Mouse (Mus musculus): ENCODE data around the gene Gpatch8. TPM values are rescaled to one million over a fixed set of nuclear protein-coding genes. Genes with fewer than 3 reads are reported as not detected.

The Gpatch8 gene
- polyA plus RNA-seq, 1 experiment from 2014 or later, result 42.5 TPM

- H3K4me2 ChIP-seq, result peak overlapping the region; percentile 91
- WGBS, result under 1% methylated on average over 39 of the region's 40 CpGs
- peaks cover 7% of the 10 kb centered on the region for H3K27me3 ChIP-seq (ENCODE audit: control insufficient read depth, insufficient read depth, low read length)
- H3K4me1 ChIP-seq (ENCODE audit: control insufficient read depth, insufficient read depth, low read length), result peaks cover 8% of the 10 kb centered on the region
- peak; percentile 99 for DNase-seq (ENCODE audit: low spot score, missing footprints)
- peak overlapping the region; percentile 42 for H3K4me3 ChIP-seq (ENCODE audit: low read depth, low read length)
- peak; percentile 93 for ATAC-seq (ENCODE audit: low FRiP score)
- no peak overlapping the region for H3K27ac ChIP-seq (ENCODE audit: low read depth, low read length)
- no peaks in the 10 kb centered on the region for H3K9me3 ChIP-seq (ENCODE audit: control insufficient read depth, low read length)
- peak overlapping the region; percentile 51 for H3K9ac ChIP-seq (ENCODE audit: low read length)
- H3K36me3 ChIP-seq (ENCODE audit: control insufficient read depth, insufficient read depth, low read length), result no peaks in the 10 kb centered on the region
Measured at GRCm38 (mm10) chr11:102455740-102456396, 100.3 kb downstream of the Gpatch8 start.

GRCm38 (mm10) chr11:102453131-102453530 is 103.1 kb downstream of the Gpatch8 start:
- ATAC-seq (ENCODE audit: low FRiP score) (no peak), DNase-seq (ENCODE audit: low spot score, missing footprints) (peak; percentile 78)
- no peaks in the 10 kb centered on the region for H3K9me3 ChIP-seq (ENCODE audit: control insufficient read depth, low read length)
- peaks cover 16% of the 10 kb centered on the region for H3K27me3 ChIP-seq (ENCODE audit: control insufficient read depth, insufficient read depth, low read length)
- 21% methylated on average over 10 of the region's 10 CpGs for WGBS
- no peak overlapping the region for H3K4me2 ChIP-seq
- no peak overlapping the region for H3K4me3 ChIP-seq (ENCODE audit: low read depth, low read length)
- H3K4me1 ChIP-seq (ENCODE audit: control insufficient read depth, insufficient read depth, low read length), result peaks cover 8% of the 10 kb centered on the region
- no peaks in the 10 kb centered on the region for H3K36me3 ChIP-seq (ENCODE audit: control insufficient read depth, insufficient read depth, low read length)
- no peak overlapping the region for H3K27ac ChIP-seq (ENCODE audit: low read depth, low read length)
- no peak overlapping the region for H3K9ac ChIP-seq (ENCODE audit: low read length)

GRCm38 (mm10) chr11:102449043-102450008 is 106.9 kb downstream of the Gpatch8 start:
- no peak overlapping the region for H3K4me2 ChIP-seq
- DNase-seq (ENCODE audit: low spot score, missing footprints) (peak; percentile 72), ATAC-seq (ENCODE audit: low FRiP score) (no peak)
- H3K4me1 ChIP-seq (ENCODE audit: control insufficient read depth, insufficient read depth, low read length), result peaks cover 22% of the 10 kb centered on the region
- WGBS, result 47% methylated on average over 17 of the region's 17 CpGs
- no peaks in the 10 kb centered on the region for H3K36me3 ChIP-seq (ENCODE audit: control insufficient read depth, insufficient read depth, low read length)
- H3K4me3 ChIP-seq (ENCODE audit: low read depth, low read length), result no peak overlapping the region
- no peak overlapping the region for H3K27ac ChIP-seq (ENCODE audit: low read depth, low read length)
- H3K9ac ChIP-seq (ENCODE audit: low read length), result no peak overlapping the region
- no peaks in the 10 kb centered on the region for H3K9me3 ChIP-seq (ENCODE audit: control insufficient read depth, low read length)
- peaks cover 11% of the 10 kb centered on the region for H3K27me3 ChIP-seq (ENCODE audit: control insufficient read depth, insufficient read depth, low read length)

- ATAC-seq (ENCODE audit: low FRiP score), result no peak
- H3K27me3 ChIP-seq (ENCODE audit: control insufficient read depth, insufficient read depth, low read length), result peaks cover 11% of the 10 kb centered on the region
- peaks cover 27% of the 10 kb centered on the region for H3K4me1 ChIP-seq (ENCODE audit: control insufficient read depth, insufficient read depth, low read length)
Measured at GRCm38 (mm10) chr11:102448327-102448726, 107.9 kb downstream of the Gpatch8 start.

GRCm38 (mm10) chr11:102447497-102447896 is 108.7 kb downstream of the Gpatch8 start, which contains the start of gene Fam171a2:
Gene Fam171a2 (minus strand): TSS chr11:102447682.
- H3K4me2 ChIP-seq, result peak within 1 kb of the TSS; percentile 86
- peak; percentile 86 for ATAC-seq (ENCODE audit: low FRiP score)
- peak within 1 kb of the TSS; percentile 99 for H3K9ac ChIP-seq (ENCODE audit: low read length)
- peaks cover 4% of the 10 kb centered on the region; the same call in 1 of the 2 replicates for H3K36me3 ChIP-seq (ENCODE audit: control insufficient read depth, insufficient read depth, low read length)
- peak; percentile 99 for DNase-seq (ENCODE audit: low spot score, missing footprints)
- H3K4me3 ChIP-seq (ENCODE audit: low read depth, low read length), result peak within 1 kb of the TSS; percentile 93
- peak within 1 kb of the TSS; percentile 90 for H3K27ac ChIP-seq (ENCODE audit: low read depth, low read length)
- H3K9me3 ChIP-seq (ENCODE audit: control insufficient read depth, low read length), result no peaks in the 10 kb centered on the region
- peaks cover 27% of the 10 kb centered on the region for H3K4me1 ChIP-seq (ENCODE audit: control insufficient read depth, insufficient read depth, low read length)
- peaks cover 11% of the 10 kb centered on the region for H3K27me3 ChIP-seq (ENCODE audit: control insufficient read depth, insufficient read depth, low read length)
- WGBS, result under 1% methylated on average over 28 of the region's 40 CpGs

More at GRCm38 (mm10) chr11:102448327-102448726, 107.9 kb downstream of the Gpatch8 start:
- no peak overlapping the region for H3K9ac ChIP-seq (ENCODE audit: low read length)
- H3K27ac ChIP-seq (ENCODE audit: low read depth, low read length), result no peak overlapping the region
- no peak overlapping the region for H3K4me2 ChIP-seq
- H3K9me3 ChIP-seq (ENCODE audit: control insufficient read depth, low read length), result no peaks in the 10 kb centered on the region
- DNase-seq (ENCODE audit: low spot score, missing footprints), result peak; percentile 80
- peaks cover 2% of the 10 kb centered on the region; the same call in 1 of the 2 replicates for H3K36me3 ChIP-seq (ENCODE audit: control insufficient read depth, insufficient read depth, low read length)
- no peak overlapping the region for H3K4me3 ChIP-seq (ENCODE audit: low read depth, low read length)
- 14% methylated on average over 8 of the region's 8 CpGs for WGBS

GRCm38 (mm10) chr11:102446581-102447461 is 109.4 kb downstream of the Gpatch8 start:
- Histone ChIP-seq H3K4me2 (peak overlapping the region; percentile 86), H3K4me3 (ENCODE audit: low read depth, low read length) (peak overlapping the region; percentile 93), H3K9me3 (ENCODE audit: control insufficient read depth, low read length) (no peaks in the 10 kb centered on the region), H3K4me1 (ENCODE audit: control insufficient read depth, insufficient read depth, low read length) (peaks cover 27% of the 10 kb centered on the region), H3K36me3 (ENCODE audit: control insufficient read depth, insufficient read depth, low read length) (peaks cover 8% of the 10 kb centered on the region; the same call in 1 of the 2 replicates), H3K27ac (ENCODE audit: low read depth, low read length) (peak overlapping the region; percentile 90), H3K9ac (ENCODE audit: low read length) (peak overlapping the region; percentile 99), H3K27me3 (ENCODE audit: control insufficient read depth, insufficient read depth, low read length) (peaks cover 11% of the 10 kb centered on the region)
- DNase-seq (ENCODE audit: low spot score, missing footprints) (peak; percentile 97), ATAC-seq (ENCODE audit: low FRiP score) (peak; percentile 72)
- under 1% methylated on average over 47 of the region's 49 CpGs for WGBS

- Histone ChIP-seq H3K4me3 (ENCODE audit: low read depth, low read length) (peak overlapping the region; percentile 93), H3K9me3 (ENCODE audit: control insufficient read depth, low read length) (no peaks in the 10 kb centered on the region), H3K36me3 (ENCODE audit: control insufficient read depth, insufficient read depth, low read length) (peaks cover 15% of the 10 kb centered on the region), H3K27me3 (ENCODE audit: control insufficient read depth, insufficient read depth, low read length) (peaks cover 11% of the 10 kb centered on the region), H3K4me2 (peak overlapping the region; percentile 86), H3K9ac (ENCODE audit: low read length) (peak overlapping the region; percentile 99), H3K27ac (ENCODE audit: low read depth, low read length) (no peak overlapping the region), H3K4me1 (ENCODE audit: control insufficient read depth, insufficient read depth, low read length) (peaks cover 27% of the 10 kb centered on the region)
- WGBS, result 22% methylated on average over 7 of the region's 7 CpGs
- no peak for ATAC-seq (ENCODE audit: low FRiP score)
- DNase-seq (ENCODE audit: low spot score, missing footprints), result peak; percentile 83
Measured at GRCm38 (mm10) chr11:102445891-102446361, 110.3 kb downstream of the Gpatch8 start.

- peak overlapping the region; percentile 99; the same call in 1 of the 2 replicates for H3K9ac ChIP-seq (ENCODE audit: low read length)
- peaks cover 27% of the 10 kb centered on the region for H3K4me1 ChIP-seq (ENCODE audit: control insufficient read depth, insufficient read depth, low read length)
- H3K27ac ChIP-seq (ENCODE audit: low read depth, low read length), result no peak overlapping the region
- ATAC-seq (ENCODE audit: low FRiP score), result no peak
- H3K4me2 ChIP-seq, result peak overlapping the region; percentile 86
- WGBS, result 12% methylated on average over 10 of the region's 10 CpGs
- peak overlapping the region; percentile 93 for H3K4me3 ChIP-seq (ENCODE audit: low read depth, low read length)
- no peaks in the 10 kb centered on the region for H3K9me3 ChIP-seq (ENCODE audit: control insufficient read depth, low read length)
- DNase-seq (ENCODE audit: low spot score, missing footprints), result peak; percentile 85
- H3K27me3 ChIP-seq (ENCODE audit: control insufficient read depth, insufficient read depth, low read length), result peaks cover 11% of the 10 kb centered on the region
- peaks cover 16% of the 10 kb centered on the region for H3K36me3 ChIP-seq (ENCODE audit: control insufficient read depth, insufficient read depth, low read length)
Measured at GRCm38 (mm10) chr11:102445264-102445890, 110.8 kb downstream of the Gpatch8 start.
